Mouse (Mus musculus): Measurements from ENCODE around the gene Pmch. TPM values are rescaled to one million over a fixed set of nuclear protein-coding genes. Genes with fewer than 3 reads are reported as not detected.
A peak's percentile ranks its signal among the peaks of the same experiment; 100 is the strongest.

The Pmch gene
- polyA plus RNA-seq, 1 experiment from 2014 or later = 0.58 TPM

DNA sequence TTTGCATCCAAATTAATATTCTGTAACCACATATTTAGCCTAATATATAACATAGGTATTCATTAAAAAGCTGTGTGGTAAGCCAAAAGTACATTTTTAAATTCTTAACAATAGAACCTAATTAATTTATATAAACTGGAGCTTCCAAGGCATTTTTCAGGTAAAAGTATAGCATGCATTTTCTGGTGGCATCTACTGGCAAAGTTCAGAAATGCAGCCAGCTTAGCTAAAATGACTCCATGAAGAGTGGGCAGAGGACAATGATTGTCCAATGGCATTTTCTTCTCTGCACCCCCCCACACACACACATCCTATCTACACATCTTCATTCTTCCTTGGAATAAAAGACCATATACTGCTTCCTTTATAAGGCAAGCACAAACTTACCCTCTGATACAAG is 28.8 kb downstream of the Pmch start:
- peak; percentile 48 for TF ChIP-seq CTCF (IDR thresholded peaks at IDR 0.05)
- ChIA-PET POLR2A (interaction anchor here (0.8 kb wide), 1 partner anchor 15 kb away, joined by 3 read pairs; no protein-coding TSS in a partner anchor), CTCF (interaction anchor here (0.9 to 1.4 kb wide), 5 partner anchors 135 to 266 kb away, joined by 3 to 4 read pairs (median 3); no protein-coding TSS in a partner anchor)
- no peaks in the 10 kb centered on the region for H3K27me3 ChIP-seq
- in situ Hi-C loops (cut with MboI; ENCODE audit: low pct_unique_long_range_greater_than_20kb) = loop anchor here (5.0 to 10.0 kb wide), 2 partner anchors 192 to 265 kb away; partner anchors contain the start of gene Igf1
- DNase-seq (ENCODE audit: low read depth, low spot score) (no peak), ATAC-seq (no peak)

DNA sequence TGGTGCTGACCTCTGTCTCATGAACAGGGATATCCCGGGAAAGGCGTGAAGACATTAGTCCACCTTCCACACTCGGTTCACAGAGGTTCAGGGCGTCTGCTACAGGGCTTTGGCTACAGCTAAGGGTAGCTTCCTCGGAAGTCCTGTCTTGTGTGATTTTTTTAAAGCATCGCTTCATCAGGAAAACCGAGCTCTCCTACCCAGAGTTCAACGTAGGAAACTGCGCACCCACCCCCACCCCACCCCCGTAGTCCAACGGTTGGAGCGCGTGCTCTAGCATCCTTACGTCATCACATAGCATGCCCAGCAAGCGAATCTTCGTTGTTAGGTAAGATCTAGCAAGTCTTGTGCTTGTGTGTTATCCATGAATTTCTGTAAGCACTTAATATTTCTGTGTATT is 44.8 kb downstream of the Pmch start:
- no peak for TF ChIP-seq CTCF (IDR thresholded peaks at IDR 0.05)
- POLR2A ChIA-PET = interaction anchor here (0.8 kb wide), 1 partner anchor 16 kb away, joined by 3 read pairs; no protein-coding TSS in a partner anchor
- no peak for DNase-seq (ENCODE audit: low read depth, low spot score)
- no peaks in the 10 kb centered on the region for H3K27me3 ChIP-seq
- CTCF ChIA-PET = interaction anchor here (1.0 kb wide), 1 partner anchor 9 kb away, joined by 3 read pairs; no protein-coding TSS in a partner anchor
- ATAC-seq = no peak
- in situ Hi-C loops (cut with MboI; ENCODE audit: low pct_unique_long_range_greater_than_20kb) = loop anchor here (25.0 kb wide), 1 partner anchor 448 kb away; no protein-coding TSS in a partner anchor

Other genes with a start within 250 kb of the Pmch start
- 0.22 TPM for gene Igf1, start 232.8 kb upstream of the Pmch start, polyA plus RNA-seq (2021)
- 7.0 TPM for gene Parpbp, start 55.9 kb downstream of the Pmch start, polyA plus RNA-seq (2021)
- gene Nup37, start 55.9 kb downstream of the Pmch start, polyA plus RNA-seq (2021) = 32.5 TPM
- gene Washc3, start 110.0 kb downstream of the Pmch start, polyA plus RNA-seq (2021) = 83.5 TPM